Mouse (Mus musculus) kidney, adult 2 months (tissue): ENCODE measurements around the gene Mxra8. TPM values are rescaled to one million over a fixed set of nuclear protein-coding genes. Genes with fewer than 3 reads are reported as not detected.
A peak's percentile ranks its signal among the peaks of the same experiment; 100 is the strongest.

Experiments used
- DNase-seq: peaks from one replicate; pipeline ENCODE4 v3.0.0; 2021
- H3K27ac ChIP-seq: fragments of 200-500 bp; 2 replicates; pipeline ENCODE4 v1.5.1; 2012; ENCODE audit warnings: low read depth, low read length, control low read depth, inconsistent platforms; ENCODE audit not compliant: insufficient read depth
- H3K27me3 ChIP-seq: fragments of 200-500 bp; replicated peaks from 2 replicates; pipeline ENCODE4 v1.6.1; 2012; ENCODE audit warnings: mild to moderate bottlenecking, moderate library complexity, low read length, inconsistent platforms; ENCODE audit not compliant: control insufficient read depth, insufficient read depth
- H3K36me3 ChIP-seq: fragments of 200-500 bp; 2 replicates; pipeline ENCODE4 v1.6.1; 2012; ENCODE audit warnings: mild to moderate bottlenecking, moderate library complexity, low read length, inconsistent platforms; ENCODE audit not compliant: control insufficient read depth, insufficient read depth
- H3K4me1 ChIP-seq: fragments of 200-500 bp; 2 replicates; pipeline ENCODE4 v1.6.1; 2011; ENCODE audit warnings: low read length; ENCODE audit not compliant: control insufficient read depth, insufficient read depth
- H3K4me3 ChIP-seq: fragments of 200-500 bp; 2 replicates; pipeline ENCODE4 v1.5.1; 2011; ENCODE audit warnings: mild to moderate bottlenecking, low read depth, low read length, control low read depth; ENCODE audit not compliant: insufficient read depth
- CTCF ChIP-seq: fragments of 200-500 bp; conservative IDR thresholded peaks from 2 replicates; pipeline ENCODE4 v1.5.1; 2011; ENCODE audit warnings: low read depth, mild to moderate bottlenecking, control low read depth, low read length, moderate library complexity, mixed read lengths; ENCODE audit not compliant: insufficient read depth, insufficient read length
- POLR2A ChIP-seq: fragments of 200-500 bp; IDR thresholded peaks from one replicate; pipeline ENCODE4 v1.6.1; 2011; ENCODE audit warnings: low read depth, low read length, control low read depth
- WGBS: fragments of 180-500 bp; shearing (Covaris S2); methylation state at CpG from one replicate; pipeline ENCODE4 v1.1.7; 2018; 5-methylcytosine and 5-hydroxymethylcytosine counted together
- polyA plus RNA-seq: library from polyadenylated mRNA; depleted of rRNA; stranded (reverse); fragments of >200 nt; gene quantifications from 2 replicates; pipeline ENCODE4 v1.2.3, GENCODE M21; 2012

The Mxra8 gene
- polyA plus RNA-seq, 1 experiment = 98.0 TPM

DNA sequence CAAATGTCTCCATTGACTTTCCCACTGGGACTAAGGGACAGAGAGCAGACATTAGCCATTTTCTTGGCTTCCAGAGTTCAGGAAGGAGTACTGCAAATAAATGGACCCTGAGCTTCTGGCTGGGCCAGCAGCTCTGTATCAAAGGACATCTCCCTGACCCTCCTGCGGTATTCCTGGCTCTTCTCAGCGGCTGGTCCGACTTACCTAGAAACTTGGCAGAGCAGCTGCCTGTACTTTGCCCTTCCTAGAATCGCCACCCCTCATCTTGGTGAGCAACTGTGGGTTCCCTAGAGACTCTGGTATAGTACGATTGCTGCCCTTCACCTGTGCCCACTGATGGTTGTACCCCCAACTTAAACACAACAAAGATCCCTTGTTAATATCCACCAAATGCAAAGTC, 3.8 kb downstream of the Mxra8 start:
- peak; percentile 89 for DNase-seq
- no peaks in the 10 kb centered on the region for H3K36me3 ChIP-seq
- TF ChIP-seq CTCF (no peak), POLR2A (no peak)
- H3K27me3 ChIP-seq = no peaks in the 10 kb centered on the region
- H3K27ac ChIP-seq = no peak overlapping the region
- no peak overlapping the region for H3K4me3 ChIP-seq
- WGBS = 60% methylated on average over 5 of the region's 5 CpGs
- peaks cover 19% of the 10 kb centered on the region for H3K4me1 ChIP-seq

GRCm38 (mm10) chr4:155846871-155847578, 7.5 kb downstream of the Mxra8 start, which contains the start of gene Dvl1:
TSS of gene Dvl1 (plus strand) at chr4:155847402.
- Histone ChIP-seq H3K27ac (peak within 1 kb of the TSS; percentile 61), H3K36me3 (no peaks in the 10 kb centered on the region), H3K27me3 (no peaks in the 10 kb centered on the region), H3K4me1 (peaks cover 38% of the 10 kb centered on the region), H3K4me3 (peak within 1 kb of the TSS; percentile 76)
- 3% methylated on average over 63 of the region's 65 CpGs for WGBS
- TF ChIP-seq CTCF = peak; percentile 28; the same call in 1 of the 2 replicates
- peak; percentile 23 for TF ChIP-seq POLR2A
- DNase-seq = peak; percentile 95

- under 1% methylated on average over 68 of the region's 69 CpGs for WGBS
Observed at GRCm38 (mm10) chr4:155847591-155848352, 8.3 kb downstream of the Mxra8 start.

DNA sequence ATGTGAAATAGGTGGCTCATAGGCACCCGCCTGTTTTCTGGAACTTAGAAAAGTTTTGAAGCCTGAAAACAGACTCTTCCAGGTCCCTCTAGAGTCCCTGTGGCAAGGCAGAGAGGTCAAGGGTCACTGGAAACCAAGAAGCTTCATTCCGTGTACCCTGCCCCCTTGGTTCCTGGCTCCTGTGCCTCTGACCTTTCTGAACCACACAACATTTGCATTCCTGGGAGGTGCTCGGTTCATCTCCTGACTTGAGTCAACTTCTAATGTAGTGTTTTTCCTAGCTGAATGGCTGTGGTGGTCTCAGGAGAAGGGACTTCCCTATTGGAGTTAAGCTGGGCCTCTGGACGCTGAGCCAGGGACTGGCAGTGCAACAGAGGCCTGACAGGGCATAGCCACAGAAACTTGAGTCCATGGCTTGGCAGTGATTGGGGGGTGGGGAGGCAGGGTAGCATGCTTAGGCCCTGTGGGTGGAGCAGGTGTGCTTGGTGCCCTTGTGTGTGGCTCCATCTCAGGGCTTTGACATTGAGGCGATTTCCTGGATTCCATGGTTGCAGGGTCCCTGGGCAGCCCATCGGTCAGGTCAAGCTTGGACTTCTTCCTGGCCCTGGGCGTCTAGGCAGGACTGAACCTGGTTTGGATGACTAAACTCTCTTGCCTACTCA, 9.1 kb downstream of the Mxra8 start:
- TF ChIP-seq CTCF (no peak), POLR2A (no peak)
- peak overlapping the region; percentile 76 for H3K4me3 ChIP-seq
- peak; percentile 91 for DNase-seq
- H3K27me3 ChIP-seq = no peaks in the 10 kb centered on the region
- WGBS = 36% methylated on average over 7 of the region's 7 CpGs
- H3K27ac ChIP-seq = peak overlapping the region; percentile 57
- no peaks in the 10 kb centered on the region for H3K36me3 ChIP-seq
- peaks cover 38% of the 10 kb centered on the region for H3K4me1 ChIP-seq

More at GRCm38 (mm10) chr4:155847591-155848352, 8.3 kb downstream of the Mxra8 start:
- Histone ChIP-seq H3K27me3 (no peaks in the 10 kb centered on the region), H3K4me3 (peak overlapping the region; percentile 76), H3K36me3 (no peaks in the 10 kb centered on the region), H3K4me1 (peaks cover 41% of the 10 kb centered on the region), H3K27ac (peak overlapping the region; percentile 57)
- peak; percentile 72 for DNase-seq
- TF ChIP-seq POLR2A = no peak
- no peak for TF ChIP-seq CTCF

DNA sequence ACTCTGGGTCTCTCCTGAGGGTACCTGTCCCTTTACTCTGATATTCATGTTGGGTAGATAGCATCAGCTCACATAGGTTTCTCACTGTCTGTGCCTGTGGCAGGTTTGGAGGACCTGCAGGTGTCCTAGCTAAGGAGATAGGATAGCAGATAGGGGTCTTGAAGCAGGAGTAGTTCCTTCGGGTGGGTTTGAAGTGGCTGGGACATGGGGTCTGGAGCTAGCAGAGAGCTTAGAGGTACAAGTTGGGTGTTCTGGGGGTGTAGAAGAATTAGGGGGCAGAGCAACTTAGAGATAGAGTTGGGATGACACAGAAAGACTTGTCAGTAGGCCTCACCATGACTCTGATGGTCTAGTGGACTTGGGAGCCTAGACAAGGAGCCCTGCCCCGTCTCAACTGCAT, 9.9 kb downstream of the Mxra8 start:
- 64% methylated on average over 2 of the region's 2 CpGs for WGBS
- Histone ChIP-seq H3K27me3 (no peaks in the 10 kb centered on the region), H3K4me3 (no peak overlapping the region), H3K27ac (peak overlapping the region; percentile 20; the same call in 1 of the 2 replicates), H3K36me3 (no peaks in the 10 kb centered on the region), H3K4me1 (peaks cover 38% of the 10 kb centered on the region)
- DNase-seq = no peak
- no peak for TF ChIP-seq CTCF
- TF ChIP-seq POLR2A = no peak

DNA sequence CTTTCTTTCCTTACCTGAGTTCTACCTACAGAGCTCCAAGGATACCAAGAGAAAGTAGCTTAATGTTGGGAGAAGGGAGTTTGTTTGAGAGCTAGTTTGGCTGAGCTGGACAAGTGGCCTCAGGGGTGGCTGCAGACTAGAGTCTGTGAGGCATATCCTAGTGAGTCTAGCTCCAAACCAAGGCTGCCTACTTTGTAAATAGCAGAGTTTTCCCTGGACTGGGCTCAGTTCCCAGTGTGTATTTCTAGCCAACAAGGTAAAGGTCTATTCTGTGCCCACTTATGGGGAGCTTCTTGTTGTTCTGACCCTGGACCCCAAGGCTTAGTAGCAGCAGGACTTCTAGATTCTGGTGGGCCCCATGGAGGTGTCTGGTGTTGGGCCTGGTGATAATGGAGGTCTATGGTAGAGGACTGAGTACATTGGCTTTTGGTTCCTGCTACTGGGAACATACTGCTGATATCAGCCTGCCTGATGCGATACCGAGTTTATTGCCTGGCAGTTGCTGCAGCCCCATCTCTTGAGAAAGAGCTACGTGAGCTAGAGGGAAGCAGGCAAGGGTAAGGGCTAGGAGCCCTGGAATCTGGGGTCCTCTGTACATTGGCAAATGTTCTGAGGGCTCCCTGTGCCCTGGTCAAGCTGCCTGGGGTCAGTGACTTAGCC, 10.4 kb downstream of the Mxra8 start:
- Histone ChIP-seq H3K27me3 (no peaks in the 10 kb centered on the region), H3K27ac (0 out of 2 replicates have a peak overlapping the region, but pooled peaks have one; percentile 20), H3K4me3 (no peak overlapping the region), H3K36me3 (no peaks in the 10 kb centered on the region), H3K4me1 (peaks cover 38% of the 10 kb centered on the region)
- DNase-seq = peak; percentile 82
- TF ChIP-seq CTCF = no peak
- TF ChIP-seq POLR2A = no peak
- 61% methylated on average over 3 of the region's 3 CpGs for WGBS
